Mouse (Mus musculus): Measurements from ENCODE around the gene Capn9.
A peak's percentile ranks its signal among the peaks of the same experiment; 100 is the strongest.

The Capn9 gene

GRCm38 (mm10) chr8:124572430-124572775 lies 3.5 kb upstream of the Capn9 start:
- DNase-seq: no peak

GRCm38 (mm10) chr8:124573552-124574340 lies 2.2 kb upstream of the Capn9 start:
- peak; percentile 91 to 93 for DNase-seq

GRCm38 (mm10) chr8:124576751-124577150 lies 840 bp downstream of the Capn9 start:
- no peak for DNase-seq

GRCm38 (mm10) chr8:124585718-124586425 lies 10.0 kb downstream of the Capn9 start:
- peak; percentile 64 to 75 for DNase-seq

- no peak for DNase-seq
These were observed 10.6 kb downstream of the Capn9 start for GRCm38 (mm10) chr8:124586556-124586955.

GRCm38 (mm10) chr8:124589393-124589792 lies 13.5 kb downstream of the Capn9 start:
- no peak for DNase-seq

- no peak for DNase-seq
These were observed 28.2 kb downstream of the Capn9 start for GRCm38 (mm10) chr8:124604066-124604465.

GRCm38 (mm10) chr8:124608239-124608971 lies 32.5 kb downstream of the Capn9 start:
- peak; percentile 40 to 62 for DNase-seq

GRCm38 (mm10) chr8:124608972-124609353 lies 33.1 kb downstream of the Capn9 start:
- peak; percentile 48 to 50 for DNase-seq

GRCm38 (mm10) chr8:124614325-124614724 lies 38.4 kb downstream of the Capn9 start:
- no peak for DNase-seq

GRCm38 (mm10) chr8:124617266-124617869 lies 41.5 kb downstream of the Capn9 start:
- peak; percentile 89 to 90 for DNase-seq

- DNase-seq: no peak
These were observed 42.3 kb downstream of the Capn9 start for GRCm38 (mm10) chr8:124618252-124618651.

- DNase-seq: peak in 1 of 2 experiments; percentile 39
These were observed 45.3 kb downstream of the Capn9 start for GRCm38 (mm10) chr8:124621255-124621654.

GRCm38 (mm10) chr8:124626251-124626650 lies 50.3 kb downstream of the Capn9 start:
- no peak for DNase-seq

- DNase-seq: peak; percentile 28 to 32
These were observed 54.6 kb downstream of the Capn9 start for GRCm38 (mm10) chr8:124630489-124630888.

- no peak for DNase-seq
These were observed 55.0 kb downstream of the Capn9 start for GRCm38 (mm10) chr8:124630891-124631290.

GRCm38 (mm10) chr8:124631966-124632365 lies 56.1 kb downstream of the Capn9 start:
- DNase-seq: no peak

GRCm38 (mm10) chr8:124633001-124633703 lies 57.2 kb downstream of the Capn9 start:
- DNase-seq: peak; percentile 51 to 54

GRCm38 (mm10) chr8:124634411-124635246 lies 58.7 kb downstream of the Capn9 start:
- no peak for DNase-seq

- no peak for DNase-seq
These were observed 59.3 kb downstream of the Capn9 start for GRCm38 (mm10) chr8:124635247-124635502.

GRCm38 (mm10) chr8:124641599-124641998 lies 65.7 kb downstream of the Capn9 start:
- DNase-seq: no peak

Measured in cerebellum, adult 18-20 months (tissue).